Mouse (Mus musculus) limb, embryonic 11.5 days (tissue): ENCODE measurements around the gene Taok3. TPM values are rescaled to one million over a fixed set of nuclear protein-coding genes. Genes with fewer than 3 reads are reported as not detected.

Source experiments
- ATAC-seq: fragments of 200-750 bp; cut with Nextera tagmentation; 2 replicates; pipeline ENCODE4 v1.8.0; 2017; ENCODE audit warnings: low read depth; ENCODE audit not compliant: insufficient number of reproducible peaks, low FRiP score, low TSS enrichment
- DNase-seq: peaks from one replicate; pipeline ENCODE4 v3.0.0-alpha.2; 2015; ENCODE audit warnings: low spot score
- H3K27ac ChIP-seq: fragments of 300-500 bp; sonication (generic); replicated peaks from 2 replicates; pipeline ENCODE4 v1.5.1; 2014; ENCODE audit warnings: low read depth, mild to moderate bottlenecking, low read length
- H3K27me3 ChIP-seq: fragments of 300-500 bp; sonication (generic); 2 replicates; pipeline ENCODE4 v1.6.1; 2014; ENCODE audit warnings: mild to moderate bottlenecking, low read length, mixed read lengths; ENCODE audit not compliant: control insufficient read depth, insufficient read depth
- H3K36me3 ChIP-seq: fragments of 300-500 bp; sonication (generic); 2 replicates; pipeline ENCODE4 v1.6.1; 2014; ENCODE audit warnings: mild to moderate bottlenecking, low read length, moderate library complexity, mixed read lengths; ENCODE audit not compliant: control insufficient read depth, insufficient read depth
- H3K4me1 ChIP-seq: fragments of 300-500 bp; sonication (generic); 2 replicates; pipeline ENCODE4 v1.6.1; 2014; ENCODE audit warnings: low read length, mixed read lengths; ENCODE audit not compliant: control insufficient read depth, insufficient read depth
- H3K4me2 ChIP-seq: fragments of 300-500 bp; sonication (generic); 2 replicates; pipeline ENCODE4 v1.6.1; 2014; ENCODE audit warnings: low read depth, mild to moderate bottlenecking, moderate library complexity; ENCODE audit not compliant: severe bottlenecking
- H3K4me3 ChIP-seq: fragments of 300-500 bp; sonication (generic); 2 replicates; pipeline ENCODE4 v1.5.1; 2014; ENCODE audit warnings: low read depth, low read length
- H3K9ac ChIP-seq: fragments of 300-500 bp; sonication (generic); 2 replicates; pipeline ENCODE4 v1.6.1; 2014; ENCODE audit warnings: mild to moderate bottlenecking, low read length
- H3K9me3 ChIP-seq: fragments of 300-500 bp; sonication (generic); 2 replicates; pipeline ENCODE4 v1.6.1; 2016; ENCODE audit warnings: low read length; ENCODE audit not compliant: control insufficient read depth
- WGBS: fragments of 180-500 bp; shearing (Covaris S2); extraction: QIAGEN DNeasy Blood & Tissue Kit; methylation state at CpG from one replicate; pipeline ENCODE4 v1.1.7; 2014; 5-methylcytosine and 5-hydroxymethylcytosine counted together
- polyA plus RNA-seq: library from polyadenylated mRNA; unstranded; fragments of >200 nt; fragmentation: Nextera tagmentation; extraction: Ambion mirVana; gene quantifications from 2 replicates; pipeline ENCODE4 v1.2.1, GENCODE M21; 2014

The Taok3 gene
- polyA plus RNA-seq, 1 experiment from 2014 or later: 6.1 TPM

DNA sequence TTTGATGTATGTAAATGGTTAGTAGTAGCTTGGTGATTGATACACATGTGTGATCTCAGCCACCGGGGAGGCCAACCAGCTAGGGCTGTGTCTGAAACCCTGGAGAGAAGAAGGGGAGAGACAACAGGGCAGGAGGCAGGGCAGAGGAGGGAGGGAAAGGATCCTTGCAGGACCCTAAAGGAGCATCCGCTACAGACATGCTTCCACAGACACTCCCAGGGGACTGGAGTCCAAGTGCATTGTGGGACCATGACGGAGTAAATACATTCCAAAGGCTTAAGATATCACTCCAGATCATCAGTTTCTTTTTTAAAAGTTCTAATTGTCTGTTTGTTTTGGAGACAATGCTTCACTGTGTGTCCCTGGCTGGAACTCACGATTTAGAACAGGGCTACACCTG is 94.1 kb downstream of the Taok3 start:
- H3K4me1 ChIP-seq: no peaks in the 10 kb centered on the region
- no peaks in the 10 kb centered on the region for H3K9me3 ChIP-seq
- no peak overlapping the region for H3K4me3 ChIP-seq
- H3K27ac ChIP-seq: no peak overlapping the region
- no peaks in the 10 kb centered on the region for H3K36me3 ChIP-seq
- no peak overlapping the region for H3K9ac ChIP-seq
- 82% methylated on average over 4 of the region's 4 CpGs for WGBS
- H3K4me2 ChIP-seq: no peak overlapping the region
- DNase-seq (no peak), ATAC-seq (no peak)
- no peaks in the 10 kb centered on the region for H3K27me3 ChIP-seq

DNA sequence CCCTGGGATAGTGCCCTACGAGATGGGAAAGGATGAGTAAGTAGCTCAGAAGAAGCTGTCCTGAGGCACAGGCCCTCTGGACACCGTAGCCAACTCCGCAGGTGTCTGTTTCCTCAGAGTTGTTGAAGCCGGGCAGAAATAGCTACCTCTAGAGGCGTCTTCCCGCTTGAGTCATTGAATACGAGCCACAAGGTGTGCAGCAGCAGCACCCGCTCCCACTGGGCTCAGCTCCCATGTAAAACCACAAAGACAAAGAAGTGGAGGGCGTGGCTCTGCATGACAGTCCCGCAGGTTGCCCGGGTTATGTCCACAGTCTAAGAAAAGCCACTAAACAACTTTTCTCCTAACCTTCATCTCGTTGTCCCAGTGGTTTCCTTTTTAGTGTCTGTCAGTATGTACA is 111.1 kb downstream of the Taok3 start:
- no peaks in the 10 kb centered on the region for H3K4me1 ChIP-seq
- DNase-seq: no peak
- no peak for ATAC-seq
- no peaks in the 10 kb centered on the region for H3K9me3 ChIP-seq
- H3K36me3 ChIP-seq: no peaks in the 10 kb centered on the region
- WGBS: 75% methylated on average over 12 of the region's 12 CpGs
- no peak overlapping the region for H3K27ac ChIP-seq
- H3K4me2 ChIP-seq: no peak overlapping the region
- H3K9ac ChIP-seq: no peak overlapping the region
- no peak overlapping the region for H3K4me3 ChIP-seq
- no peaks in the 10 kb centered on the region for H3K27me3 ChIP-seq

DNA sequence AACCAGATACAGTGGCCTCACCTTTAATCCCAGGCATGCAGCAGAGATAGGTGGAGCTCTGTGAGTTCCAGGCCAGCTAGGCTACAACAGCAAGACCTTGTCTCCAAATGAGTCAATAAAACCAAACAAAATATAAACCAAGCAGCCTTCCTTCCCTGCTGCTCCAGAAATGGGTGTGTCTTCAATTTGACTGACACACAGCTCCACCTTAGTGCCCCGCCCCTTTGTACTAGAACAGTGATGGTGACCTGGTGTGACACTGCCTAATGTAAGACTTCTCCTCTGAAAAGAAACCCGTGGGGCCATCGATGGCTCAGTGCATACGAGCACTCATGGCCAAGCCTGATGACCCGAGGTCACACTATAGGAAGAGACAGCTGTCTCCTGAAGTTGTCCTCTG is 116.6 kb downstream of the Taok3 start:
- Histone ChIP-seq H3K9me3 (no peaks in the 10 kb centered on the region), H3K36me3 (no peaks in the 10 kb centered on the region), H3K27ac (no peak overlapping the region), H3K4me2 (no peak overlapping the region), H3K4me3 (no peak overlapping the region), H3K27me3 (no peaks in the 10 kb centered on the region), H3K4me1 (no peaks in the 10 kb centered on the region), H3K9ac (no peak overlapping the region)
- ATAC-seq: no peak
- whole genome bisulfite sequencing: 74% methylated on average over 5 of the region's 5 CpGs
- DNase-seq: no peak

DNA sequence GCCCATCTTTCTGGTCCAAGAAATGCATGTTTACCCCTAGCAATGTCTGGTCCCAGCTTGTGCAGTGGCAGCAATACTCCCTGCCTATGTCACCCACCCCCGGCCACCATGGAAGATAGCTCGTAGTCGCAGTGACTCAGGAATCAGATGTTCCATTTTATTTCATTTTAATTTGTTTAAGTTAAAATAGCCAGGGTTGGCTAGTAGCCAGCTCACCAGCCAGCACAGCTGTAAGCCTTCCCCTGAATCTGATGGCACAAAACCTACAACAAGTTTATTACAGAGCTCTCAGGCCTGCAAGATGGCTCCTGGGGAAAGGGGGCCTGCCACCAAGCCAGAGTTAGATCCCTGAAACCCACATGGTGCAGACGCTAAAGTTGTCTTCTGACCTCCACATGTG is 119.2 kb downstream of the Taok3 start:
- WGBS: 86% methylated on average over 4 of the region's 4 CpGs
- H3K4me3 ChIP-seq: no peak overlapping the region
- ATAC-seq: no peak

DNA sequence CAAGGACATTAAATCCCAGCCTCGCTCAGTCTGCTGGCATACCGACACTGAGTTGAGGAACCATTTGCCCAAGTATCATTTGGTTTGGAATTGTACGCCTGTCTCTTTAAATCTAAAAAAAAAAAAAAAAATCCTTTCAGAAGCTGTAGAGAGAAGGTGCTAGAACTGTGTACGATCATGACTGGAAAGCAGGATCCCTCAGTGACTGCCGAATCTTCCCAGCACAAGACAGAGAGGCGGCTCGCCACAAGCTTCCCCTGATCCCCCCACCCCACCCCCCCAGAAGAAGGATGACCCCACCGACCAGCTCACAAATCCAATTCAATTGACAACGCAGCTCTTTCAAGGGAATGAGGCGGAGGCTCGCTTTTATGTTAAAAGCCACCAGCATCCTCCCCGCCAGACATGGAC is 120.4 kb downstream of the Taok3 start:
- WGBS: 7% methylated on average over 12 of the region's 12 CpGs
- H3K9ac ChIP-seq: no peak overlapping the region; the same call in 1 of the 2 replicates
- DNase-seq: no peak

More for the DNA sequence above, 119.2 kb downstream of the Taok3 start:
- Histone ChIP-seq H3K4me2 (no peak overlapping the region), H3K4me1 (peaks cover 4% of the 10 kb centered on the region; the same call in 1 of the 2 replicates), H3K36me3 (no peaks in the 10 kb centered on the region), H3K9ac (no peak overlapping the region), H3K9me3 (no peaks in the 10 kb centered on the region), H3K27me3 (peaks cover 5% of the 10 kb centered on the region; the same call in 1 of the 2 replicates), H3K27ac (no peak overlapping the region)
- no peak for DNase-seq

DNA sequence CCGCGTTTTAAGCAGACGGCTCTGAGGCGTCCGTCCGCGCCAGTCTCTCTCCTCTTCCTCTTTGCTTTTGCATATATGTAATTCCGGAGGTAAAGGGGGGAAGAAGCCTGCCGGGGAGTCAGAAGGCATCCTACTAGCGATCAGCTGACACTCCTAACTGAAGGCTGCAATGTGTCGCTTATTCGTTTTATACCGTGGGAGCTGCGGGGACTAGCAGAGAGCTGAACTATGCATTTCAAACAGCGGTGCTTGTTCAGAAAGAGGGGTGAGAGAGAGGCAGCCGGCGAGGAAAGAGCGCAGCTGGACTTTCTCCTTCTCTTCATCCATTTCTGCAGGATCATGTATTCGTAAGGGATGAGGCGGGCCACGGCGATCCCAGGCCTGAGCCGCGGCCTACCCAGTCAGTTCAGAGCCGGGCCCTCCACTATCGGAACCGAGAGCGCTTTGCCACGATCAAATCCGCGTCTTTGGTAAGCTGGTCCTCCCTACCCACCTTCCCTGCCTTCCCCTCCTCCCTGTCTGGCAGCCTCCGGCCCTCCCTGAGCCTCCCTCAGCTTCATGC is 120.9 kb downstream of the Taok3 start:
- ATAC-seq (no peak), DNase-seq (peak; percentile 49)
- H3K27ac ChIP-seq: no peak overlapping the region
- peak overlapping the region; percentile 26 for H3K4me3 ChIP-seq
- H3K27me3 ChIP-seq: peaks cover 5% of the 10 kb centered on the region; the same call in 1 of the 2 replicates
- H3K4me2 ChIP-seq: peak overlapping the region; percentile 60
- peaks cover 4% of the 10 kb centered on the region; the same call in 1 of the 2 replicates for H3K4me1 ChIP-seq
- no peaks in the 10 kb centered on the region for H3K36me3 ChIP-seq
- WGBS: 2% methylated on average over 32 of the region's 32 CpGs
- no peak overlapping the region; the same call in 1 of the 2 replicates for H3K9ac ChIP-seq
- H3K9me3 ChIP-seq: no peaks in the 10 kb centered on the region

More for the DNA sequence above, 120.4 kb downstream of the Taok3 start:
- Histone ChIP-seq H3K9me3 (no peaks in the 10 kb centered on the region), H3K4me1 (peaks cover 4% of the 10 kb centered on the region; the same call in 1 of the 2 replicates), H3K27me3 (peaks cover 5% of the 10 kb centered on the region; the same call in 1 of the 2 replicates), H3K27ac (no peak overlapping the region), H3K36me3 (no peaks in the 10 kb centered on the region), H3K4me3 (peak overlapping the region; percentile 26), H3K4me2 (peak overlapping the region; percentile 60)
- no peak for ATAC-seq

DNA sequence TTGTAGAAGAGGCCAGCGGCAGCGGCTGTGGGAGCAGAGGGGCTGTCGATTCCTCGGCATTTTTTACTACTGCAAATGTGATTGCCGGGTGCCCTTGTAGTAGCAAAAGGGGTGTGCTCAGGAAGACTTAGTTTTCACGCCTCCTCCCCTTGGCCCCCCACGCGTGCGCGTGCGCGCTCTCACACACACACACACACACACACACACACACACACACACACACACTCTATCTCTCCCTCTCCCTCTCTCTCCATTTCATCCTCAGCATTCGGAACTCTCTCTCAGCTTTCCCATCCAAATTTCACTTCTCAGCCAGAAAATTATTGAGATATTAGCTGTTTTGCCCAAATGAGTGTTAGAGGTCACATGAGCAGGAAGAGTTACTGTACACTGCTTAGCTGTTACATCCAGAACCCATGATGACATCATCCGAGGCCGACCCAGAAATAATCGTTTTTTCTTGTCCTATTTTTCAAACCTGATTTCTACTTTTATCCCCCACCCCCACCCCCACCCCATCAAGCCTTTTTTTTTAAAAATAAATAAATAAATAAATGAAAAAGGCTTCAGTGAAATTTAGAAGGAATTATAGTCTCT is 122.1 kb downstream of the Taok3 start:
- H3K4me3 ChIP-seq: no peak overlapping the region
- 48% methylated on average over 14 of the region's 16 CpGs for WGBS
- no peak for DNase-seq
- peaks cover 4% of the 10 kb centered on the region; the same call in 1 of the 2 replicates for H3K4me1 ChIP-seq
- H3K9ac ChIP-seq: no peak overlapping the region
- no peak overlapping the region for H3K4me2 ChIP-seq
- no peaks in the 10 kb centered on the region for H3K36me3 ChIP-seq
- no peak overlapping the region for H3K27ac ChIP-seq
- H3K27me3 ChIP-seq: peaks cover 5% of the 10 kb centered on the region; the same call in 1 of the 2 replicates
- no peaks in the 10 kb centered on the region for H3K9me3 ChIP-seq
- ATAC-seq: no peak

DNA sequence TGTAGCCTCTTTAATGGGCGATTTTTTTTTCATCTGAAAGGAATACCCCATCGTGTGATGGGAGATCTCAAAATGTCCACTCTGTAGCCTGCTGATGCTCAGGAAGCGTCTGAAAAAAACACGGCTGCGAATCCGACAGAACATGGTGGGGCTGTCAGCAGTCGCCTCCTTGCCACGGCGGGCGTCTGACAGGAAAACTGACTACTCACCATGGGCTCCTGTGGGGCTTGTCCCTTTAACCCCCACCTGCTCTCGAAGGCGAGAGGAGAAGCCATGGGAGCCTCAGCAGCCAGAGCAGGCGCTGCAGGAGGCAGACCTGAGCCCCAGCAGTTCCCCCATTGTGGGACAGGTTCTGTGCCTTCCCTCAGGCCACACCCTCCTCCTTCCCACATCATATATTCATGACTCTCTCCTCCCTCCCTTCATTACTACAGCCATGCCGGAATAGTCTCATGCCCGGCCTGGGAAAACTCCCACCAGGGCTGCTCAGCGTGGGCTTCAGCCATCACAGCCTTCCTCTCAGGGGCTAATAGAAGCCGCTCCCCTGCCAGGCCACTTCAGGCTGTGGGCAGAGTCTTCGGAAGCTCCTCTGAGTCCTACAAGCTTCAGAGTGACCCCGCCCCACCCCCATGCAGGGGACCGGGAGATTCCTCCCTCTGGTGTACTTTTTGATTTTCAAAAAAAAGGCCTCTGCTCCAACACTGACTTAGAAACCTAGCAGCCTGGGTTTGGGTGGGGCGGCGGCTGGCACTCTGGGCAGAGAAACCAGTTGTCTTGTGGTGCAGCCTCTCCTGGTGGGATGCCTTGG is 122.9 kb downstream of the Taok3 start:
- no peak overlapping the region for H3K4me3 ChIP-seq

More for the DNA sequence above, 122.9 kb downstream of the Taok3 start:
- Histone ChIP-seq H3K36me3 (no peaks in the 10 kb centered on the region), H3K27ac (no peak overlapping the region), H3K9me3 (no peaks in the 10 kb centered on the region), H3K4me2 (peak overlapping the region; percentile 36), H3K9ac (no peak overlapping the region), H3K4me1 (peaks cover 4% of the 10 kb centered on the region; the same call in 1 of the 2 replicates), H3K27me3 (peaks cover 5% of the 10 kb centered on the region; the same call in 1 of the 2 replicates)
- no peak for ATAC-seq
- WGBS: 25% methylated on average over 22 of the region's 22 CpGs
- no peak for DNase-seq
